Mouse (Mus musculus) spleen, adult 2 months (tissue): Measurements from ENCODE around the gene Supt7l. TPM values are rescaled to one million over a fixed set of nuclear protein-coding genes. Genes with fewer than 3 reads are reported as not detected.
A peak's percentile ranks its signal among the peaks of the same experiment; 100 is the strongest.
"Not testable (repeated sequence)": the region's sequence is repeated elsewhere in the genome, so short reads cannot be mapped to it uniquely, and the experiment has no call there.

Source experiments
- DNase-seq, 2 experiments: peaks; one replicate each; pipeline versions ENCODE4 v3.0.0 to v3.0.0-alpha.2; 2012 to 2021; ENCODE audit warnings: low spot score in 2 of 2, low read depth in 1 of 2
- H3K27ac ChIP-seq: fragments of 200-500 bp; 2 replicates; pipeline ENCODE4 v1.5.1; 2012; ENCODE audit warnings: low read length, inconsistent platforms; ENCODE audit not compliant: insufficient read depth
- H3K27me3 ChIP-seq: fragments of 200-500 bp; 2 replicates; pipeline ENCODE4 v1.6.1; 2012; ENCODE audit warnings: mild to moderate bottlenecking, moderate library complexity, low read length, inconsistent platforms; ENCODE audit not compliant: control insufficient read depth, insufficient read depth
- H3K36me3 ChIP-seq: fragments of 200-500 bp; 2 replicates; pipeline ENCODE4 v1.6.1; 2012; ENCODE audit warnings: mild to moderate bottlenecking, low read length, inconsistent platforms; ENCODE audit not compliant: control insufficient read depth, insufficient read depth
- H3K4me1 ChIP-seq: fragments of 200-500 bp; 2 replicates; pipeline ENCODE4 v1.6.1; 2011; ENCODE audit warnings: inconsistent platforms; ENCODE audit not compliant: control insufficient read depth, insufficient read depth, insufficient read length
- H3K4me3 ChIP-seq: fragments of 200-500 bp; 2 replicates; pipeline ENCODE4 v1.5.1; 2011; ENCODE audit warnings: mild to moderate bottlenecking, inconsistent platforms; ENCODE audit not compliant: insufficient read depth, insufficient read length; ENCODE audit errors: extremely low read depth
- CTCF ChIP-seq: fragments of 200-500 bp; IDR thresholded peaks from 2 replicates; pipeline ENCODE4 v1.5.1; 2011; ENCODE audit warnings: mild to moderate bottlenecking, inconsistent platforms; ENCODE audit not compliant: insufficient read depth, insufficient read length, insufficient replicate concordance; ENCODE audit errors: extremely low read depth
- POLR2A ChIP-seq: fragments of 200-500 bp; IDR thresholded peaks from 2 replicates; pipeline ENCODE4 v1.6.1; 2011; ENCODE audit warnings: low read depth, low read length, inconsistent platforms
- WGBS: fragments of 180-500 bp; shearing (Covaris S2); methylation state at CpG from one replicate; pipeline ENCODE4 v1.1.7; 2018; 5-methylcytosine and 5-hydroxymethylcytosine counted together
- polyA plus RNA-seq: library from polyadenylated mRNA; depleted of rRNA; stranded (reverse); fragments of >200 nt; gene quantifications from 2 replicates; pipeline ENCODE4 v1.2.3, GENCODE M21; 2012; rRNA removed

Supt7l gene
- 6.1 and 7.0 TPM in 2 replicates for polyA plus RNA-seq

DNA sequence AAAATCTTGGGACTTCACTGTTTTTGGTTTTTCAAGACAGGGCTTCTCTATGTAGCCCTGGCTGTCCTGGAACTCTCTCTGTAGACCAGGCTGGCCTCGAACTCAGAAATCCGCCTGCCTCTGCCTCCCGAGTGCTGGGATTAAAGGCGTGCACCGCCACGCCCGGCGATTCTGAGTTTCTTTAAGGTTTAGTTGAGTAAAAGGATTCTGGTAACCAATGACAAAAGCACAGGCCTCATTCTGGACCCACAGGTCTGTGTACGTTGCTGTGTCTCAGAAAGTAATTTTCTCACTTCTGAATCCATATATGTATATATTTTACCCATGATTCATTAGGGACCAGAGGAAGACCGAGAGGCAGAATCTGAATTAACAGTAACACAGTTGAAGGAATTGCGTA lies at the start of gene Supt7l:
TSS of gene Supt7l (minus strand) at position 101 of the 400 bp plus-strand sequence.
- WGBS, result 83% methylated on average over 11 of the region's 11 CpGs
- not testable (repeated sequence) for H3K4me1 ChIP-seq

DNA sequence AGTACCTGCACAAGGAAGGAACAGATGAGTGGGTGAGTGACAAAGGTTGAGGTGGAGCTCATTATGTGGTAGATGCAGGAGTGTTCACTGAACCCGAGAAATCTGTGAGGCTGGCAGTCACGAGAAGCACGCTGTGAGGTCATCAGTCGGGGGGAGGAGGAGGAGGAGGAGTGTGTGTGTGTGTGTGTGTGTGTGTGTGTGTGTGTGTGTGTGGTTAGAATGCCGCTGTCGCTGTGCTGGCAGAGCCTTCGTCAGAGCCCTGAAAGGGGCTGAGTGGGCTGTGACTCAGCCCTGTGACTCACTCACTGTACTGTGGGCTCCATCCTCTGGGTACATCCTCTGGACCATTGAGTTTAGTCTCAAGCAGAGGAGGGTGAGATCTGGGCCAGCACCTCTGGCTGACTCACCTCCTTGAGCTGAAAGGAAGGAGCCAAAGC lies 49.0 kb upstream of the Supt7l start:
- WGBS, result 21% methylated on average over 7 of the region's 7 CpGs

More for the DNA sequence above, at the start of gene Supt7l:
- peak within 1 kb of the TSS; percentile 83 for H3K4me3 ChIP-seq
- peaks cover 19% of the 10 kb centered on the region for H3K36me3 ChIP-seq
- not testable (repeated sequence) for H3K27me3 ChIP-seq, DNase-seq
- peak within 1 kb of the TSS; percentile 75 for H3K27ac ChIP-seq

DNA sequence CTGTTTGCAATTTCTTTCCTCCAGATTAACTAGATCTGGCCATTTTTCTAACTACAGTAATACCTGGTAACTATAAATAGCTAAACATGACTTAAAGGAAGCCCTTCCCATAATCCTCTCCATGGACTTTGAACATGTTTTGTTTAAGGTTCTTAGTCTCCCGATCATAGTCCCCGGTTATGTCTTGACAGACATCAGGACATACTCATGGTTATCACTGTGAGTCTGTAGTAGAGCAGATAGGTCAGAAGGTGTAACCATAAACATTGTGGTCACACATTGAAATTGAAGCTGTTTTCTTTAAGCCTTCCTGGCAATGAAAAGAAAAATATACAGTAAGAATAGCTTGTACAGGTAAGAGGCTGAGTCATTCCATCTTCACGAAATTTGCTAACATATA lies 46.1 kb upstream of the Supt7l start:
- TF ChIP-seq CTCF (no peak), POLR2A (no peak)
- peaks cover 6% of the 10 kb centered on the region; the same call in 1 of the 2 replicates for H3K4me1 ChIP-seq
- no peaks in the 10 kb centered on the region for H3K27me3 ChIP-seq
- H3K27ac ChIP-seq, result no peak overlapping the region
- no peak overlapping the region for H3K4me3 ChIP-seq
- DNase-seq, result no peak
- H3K36me3 ChIP-seq, result no peaks in the 10 kb centered on the region
- 92% methylated on average over 3 of the region's 3 CpGs for WGBS

More for the DNA sequence above, 49.0 kb upstream of the Supt7l start:
- H3K4me1 ChIP-seq, result no peaks in the 10 kb centered on the region
- no peak overlapping the region for H3K4me3 ChIP-seq
- no peaks in the 10 kb centered on the region for H3K27me3 ChIP-seq
- no peaks in the 10 kb centered on the region for H3K36me3 ChIP-seq
- TF ChIP-seq POLR2A, result no peak
- no peak for TF ChIP-seq CTCF
- no peak for DNase-seq
- no peak overlapping the region for H3K27ac ChIP-seq

DNA sequence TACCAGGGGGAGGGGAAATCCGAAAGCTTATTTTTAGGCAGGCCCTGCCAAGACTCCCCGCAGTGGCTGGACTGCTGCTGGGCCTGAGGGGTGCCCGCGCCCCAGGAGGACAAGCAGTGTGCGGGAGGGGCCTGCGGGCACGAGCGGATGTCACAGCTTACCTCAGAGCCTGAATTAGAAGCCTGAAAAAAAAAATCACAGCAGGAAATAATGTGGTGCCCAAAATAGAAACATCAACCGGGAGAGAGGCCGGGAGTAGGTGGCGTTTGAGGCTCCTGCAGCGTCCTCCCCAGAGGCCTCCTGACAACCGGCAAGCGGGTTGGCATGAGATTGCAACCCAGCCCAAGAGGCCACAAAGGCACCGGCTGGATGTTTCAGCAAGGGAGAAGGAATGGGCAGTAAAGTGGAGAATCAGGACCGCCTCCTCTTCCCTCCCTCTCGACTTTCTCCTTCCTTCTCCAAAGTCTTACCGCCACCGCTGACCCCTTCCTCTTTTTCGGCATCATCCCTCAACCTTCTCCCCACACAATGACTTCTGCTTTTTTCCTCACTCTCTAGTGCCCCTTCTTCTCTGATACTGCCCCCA lies 43.5 kb upstream of the Supt7l start:
- Histone ChIP-seq H3K27ac (no peak overlapping the region), H3K4me1 (peaks cover 6% of the 10 kb centered on the region; the same call in 1 of the 2 replicates), H3K27me3 (no peaks in the 10 kb centered on the region), H3K36me3 (no peaks in the 10 kb centered on the region), H3K4me3 (no peak overlapping the region; the same call in 1 of the 2 replicates)
- TF ChIP-seq POLR2A (no peak), CTCF (no peak)
- DNase-seq, result peak in 1 of 2 experiments; percentile 13
- WGBS, result 2% methylated on average over 20 of the region's 20 CpGs

DNA sequence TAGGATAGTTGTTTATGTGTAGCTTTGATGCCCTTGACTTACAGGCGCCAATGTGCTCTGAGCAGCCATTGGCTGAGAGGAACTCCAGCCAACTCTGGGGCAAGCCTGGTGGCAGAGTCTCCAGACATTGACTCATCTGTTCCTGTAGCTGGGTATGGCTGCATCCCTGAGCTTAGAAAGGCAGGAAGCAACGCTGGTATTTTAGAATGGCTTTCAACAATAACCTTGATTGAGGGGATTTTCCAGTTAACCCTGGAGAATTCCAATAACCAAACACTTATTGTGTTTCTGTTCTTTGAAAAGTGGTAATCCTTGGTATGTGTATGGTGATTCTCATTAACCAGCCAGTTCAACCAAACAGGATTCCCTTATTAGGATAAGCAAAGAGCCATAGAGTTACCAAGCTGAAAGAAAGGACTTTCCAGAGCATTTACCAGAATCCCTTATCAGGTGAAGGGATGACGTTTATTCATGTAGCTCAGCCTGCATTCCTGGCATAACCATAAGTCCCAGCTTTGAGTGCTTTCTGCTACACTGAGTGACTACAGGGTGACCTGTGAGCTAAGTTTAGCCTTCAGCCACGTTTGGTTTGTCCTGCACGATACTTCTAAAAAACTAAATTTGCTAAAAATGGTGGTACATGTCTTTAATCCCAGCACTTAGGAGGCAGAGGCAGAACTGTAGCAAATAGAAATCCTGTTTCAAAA lies 40.5 kb upstream of the Supt7l start:
- WGBS, result 84% methylated on average over 5 of the region's 5 CpGs
- Histone ChIP-seq H3K4me1 (peaks cover 6% of the 10 kb centered on the region; the same call in 1 of the 2 replicates), H3K4me3 (no peak overlapping the region), H3K27ac (no peak overlapping the region), H3K36me3 (no peaks in the 10 kb centered on the region), H3K27me3 (no peaks in the 10 kb centered on the region)
- no peak for DNase-seq
- TF ChIP-seq CTCF (no peak), POLR2A (no peak)

DNA sequence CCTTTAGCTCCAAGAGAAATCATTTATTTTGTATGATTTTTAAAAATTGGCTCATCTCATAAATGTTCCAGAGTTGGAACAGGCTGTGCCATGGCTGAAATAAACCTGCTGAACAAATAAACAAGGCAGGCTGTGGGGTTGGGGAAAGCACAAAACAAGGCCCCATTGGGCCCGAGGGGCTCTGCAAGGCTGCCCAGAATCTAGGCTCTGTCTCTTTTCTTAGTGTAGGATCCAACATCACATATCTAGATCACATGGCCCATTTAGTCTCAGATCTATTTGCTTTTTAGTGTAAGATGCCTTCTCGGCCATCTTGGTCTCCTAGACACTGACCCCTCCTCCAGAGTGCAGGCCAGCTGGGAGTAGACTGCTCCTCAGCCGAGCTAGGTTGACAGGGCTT lies 38.9 kb upstream of the Supt7l start:
- WGBS, result 85% methylated on average over 3 of the region's 3 CpGs
- Histone ChIP-seq H3K27me3 (no peaks in the 10 kb centered on the region), H3K27ac (no peak overlapping the region), H3K4me3 (no peak overlapping the region), H3K36me3 (0 out of 2 replicates have a peak, but pooled peaks cover 1% of the 10 kb centered on the region), H3K4me1 (peaks cover 6% of the 10 kb centered on the region; the same call in 1 of the 2 replicates)
- DNase-seq, result no peak
- TF ChIP-seq POLR2A (no peak), CTCF (no peak)

DNA sequence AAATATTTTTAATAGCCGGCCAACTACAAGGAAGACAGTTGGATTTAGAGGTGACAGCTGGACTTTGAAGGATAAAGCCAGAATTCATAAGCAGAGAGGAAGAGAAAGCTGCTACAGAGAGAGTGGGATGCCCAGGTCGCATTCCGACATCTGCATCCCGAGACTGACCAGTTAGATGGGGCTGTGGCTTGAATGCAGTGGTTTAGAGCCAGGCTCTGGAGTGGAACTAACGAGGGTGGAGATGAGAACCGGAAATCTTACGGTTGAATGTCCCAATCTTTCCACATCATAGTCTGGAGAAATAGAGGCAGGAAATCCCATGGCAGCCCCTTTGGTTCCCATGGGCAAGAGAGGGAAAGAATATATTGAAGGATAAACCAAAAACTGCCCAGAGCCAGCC lies 38.4 kb upstream of the Supt7l start:
- 95% methylated on average over 7 of the region's 7 CpGs for WGBS
- Histone ChIP-seq H3K4me1 (peaks cover 4% of the 10 kb centered on the region; the same call in 1 of the 2 replicates), H3K27ac (no peak overlapping the region), H3K4me3 (no peak overlapping the region), H3K36me3 (0 out of 2 replicates have a peak, but pooled peaks cover 1% of the 10 kb centered on the region), H3K27me3 (no peaks in the 10 kb centered on the region)
- no peak for DNase-seq
- no peak for TF ChIP-seq CTCF
- TF ChIP-seq POLR2A, result no peak
